Mouse (Mus musculus) testis, adult 2 months (tissue): ENCODE measurements around the gene Asb13.

Source experiments
- CTCF ChIP-seq: fragments of 200-500 bp; IDR thresholded peaks from 2 replicates; pipeline ENCODE4 v1.5.1; 2012; ENCODE audit warnings: low read depth, mild to moderate bottlenecking, inconsistent platforms, low read length, moderate library complexity; ENCODE audit not compliant: control insufficient read depth, insufficient read depth, insufficient replicate concordance
- POLR2A ChIP-seq: fragments of 200-500 bp; IDR thresholded peaks from 2 replicates; pipeline ENCODE4 v1.6.1; 2012; ENCODE audit warnings: low read depth, mild to moderate bottlenecking, inconsistent platforms, low read length, moderate library complexity; ENCODE audit not compliant: control insufficient read depth

- TF ChIP-seq CTCF: no peak
- no peak for TF ChIP-seq POLR2A
Measured at GRCm38 (mm10) chr13:3650569-3650968, 16.7 kb downstream of the Asb13 start.
